Mouse (Mus musculus) intestine, embryonic 14.5 days (tissue): ENCODE measurements at regions not wholly inside any gene's neighbourhood (a gene's known extent, or its start where the extent isn't known, plus 50 kb on each side); places are given as distances from the start of the nearest gene placed in this dataset.
"Not testable (repeated sequence)": the region's sequence is repeated elsewhere in the genome, so short reads cannot be mapped to it uniquely, and the experiment has no call there.

Experiments
- ATAC-seq: fragments of 200-750 bp; cut with Nextera tagmentation; replicated peaks from 2 replicates; pipeline ENCODE4 v1.8.0; 2017; ENCODE audit warnings: low read depth, moderate number of reproducible peaks, moderate TSS enrichment, moderate library complexity; ENCODE audit not compliant: low FRiP score, low TSS enrichment
- DNase-seq: peaks from one replicate; pipeline ENCODE4 v3.0.0-alpha.2; 2018; ENCODE audit warnings: low spot score
- H3K27ac ChIP-seq: fragments of 300-500 bp; sonication (generic); 2 replicates; pipeline ENCODE4 v1.5.1; 2014; ENCODE audit warnings: low read depth, mild to moderate bottlenecking, control low read depth
- H3K27me3 ChIP-seq: fragments of 300-500 bp; sonication (generic); replicated peaks from 2 replicates; pipeline ENCODE4 v1.6.1; 2014; ENCODE audit warnings: low read length, control low read depth; ENCODE audit not compliant: control insufficient read depth, insufficient read depth
- H3K36me3 ChIP-seq: fragments of 300-500 bp; sonication (generic); 2 replicates; pipeline ENCODE4 v1.6.1; 2014; ENCODE audit warnings: low read length, control low read depth; ENCODE audit not compliant: control insufficient read depth, insufficient read depth
- H3K4me1 ChIP-seq: fragments of 300-500 bp; sonication (generic); replicated peaks from 2 replicates; pipeline ENCODE4 v1.6.1; 2014; ENCODE audit warnings: low read length, control low read depth, mixed read lengths; ENCODE audit not compliant: control insufficient read depth, insufficient read depth
- H3K4me2 ChIP-seq: fragments of 300-500 bp; sonication (generic); 2 replicates; pipeline ENCODE4 v1.6.1; 2014; ENCODE audit warnings: low read length
- H3K4me3 ChIP-seq: fragments of 300-500 bp; sonication (generic); 2 replicates; pipeline ENCODE4 v1.5.1; 2014; ENCODE audit warnings: low read depth, low read length, control low read depth, mixed read lengths
- H3K9ac ChIP-seq: fragments of 300-500 bp; sonication (generic); 2 replicates; pipeline ENCODE4 v1.6.1; 2014; ENCODE audit warnings: mild to moderate bottlenecking, low read length
- H3K9me3 ChIP-seq: fragments of 300-500 bp; sonication (generic); 2 replicates; pipeline ENCODE4 v1.6.1; 2016; ENCODE audit warnings: low read length, control low read depth; ENCODE audit not compliant: control insufficient read depth
- WGBS: fragments of 180-500 bp; shearing (Covaris S2); extraction: QIAGEN DNeasy Blood & Tissue Kit; methylation state at CpG from one replicate; pipeline ENCODE4 v1.1.7; 2014; 5-methylcytosine and 5-hydroxymethylcytosine counted together

DNA sequence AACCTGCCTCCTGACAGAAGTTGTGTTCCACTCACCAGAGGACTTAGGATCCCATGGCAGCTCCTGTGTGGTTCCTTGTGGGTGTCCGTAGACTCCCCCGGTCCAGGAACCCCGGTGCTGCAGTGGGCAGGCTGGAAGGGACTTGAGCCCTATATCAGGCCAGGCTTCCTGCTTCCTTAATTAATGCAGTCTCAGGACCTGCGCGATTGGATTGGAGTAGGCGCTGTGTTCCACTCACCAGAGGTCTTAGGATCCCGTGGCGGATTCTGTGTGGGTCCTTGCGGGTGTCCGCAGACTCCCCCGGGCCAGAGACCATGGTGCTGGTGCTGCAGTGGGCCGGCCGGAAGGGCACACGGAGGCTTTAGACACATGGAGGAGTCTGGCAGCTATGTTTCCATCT lies 288.7 kb downstream of the Fut8 start:
- H3K27me3 ChIP-seq, H3K36me3 ChIP-seq, H3K27ac ChIP-seq, H3K4me2 ChIP-seq, DNase-seq, H3K9me3 ChIP-seq, H3K9ac ChIP-seq, H3K4me1 ChIP-seq, ATAC-seq, H3K4me3 ChIP-seq: not testable (repeated sequence)
- WGBS = 93% methylated on average over 14 of the region's 14 CpGs

DNA sequence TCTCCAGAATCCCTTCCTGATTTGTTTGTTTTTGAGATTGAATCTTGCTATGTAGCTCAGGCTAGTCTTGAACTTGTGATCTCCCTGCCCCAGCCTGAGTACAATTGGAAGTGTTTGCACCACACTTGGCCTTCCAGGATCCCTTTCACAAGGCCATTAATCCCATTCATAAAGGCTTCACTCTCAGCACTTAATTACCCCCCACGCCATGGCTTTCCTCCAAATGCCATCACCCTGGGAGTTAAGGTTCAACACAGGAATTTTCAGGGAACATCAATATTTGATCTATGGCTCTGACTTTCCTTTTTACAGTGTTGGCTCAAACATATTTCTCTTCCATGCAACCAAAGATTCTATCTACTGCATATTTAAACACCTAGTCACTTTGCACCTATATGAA lies 289.6 kb downstream of the Fut8 start:
- DNase-seq (no peak), ATAC-seq (no peak)
- WGBS = 69% methylated on average over 1 of the region's 1 CpGs
- no peak overlapping the region for H3K4me2 ChIP-seq
- H3K4me1 ChIP-seq = no peaks in the 10 kb centered on the region
- H3K36me3 ChIP-seq = no peaks in the 10 kb centered on the region
- H3K27ac ChIP-seq = no peak overlapping the region
- no peaks in the 10 kb centered on the region for H3K27me3 ChIP-seq
- no peak overlapping the region for H3K4me3 ChIP-seq
- H3K9ac ChIP-seq = no peak overlapping the region
- no peaks in the 10 kb centered on the region for H3K9me3 ChIP-seq

DNA sequence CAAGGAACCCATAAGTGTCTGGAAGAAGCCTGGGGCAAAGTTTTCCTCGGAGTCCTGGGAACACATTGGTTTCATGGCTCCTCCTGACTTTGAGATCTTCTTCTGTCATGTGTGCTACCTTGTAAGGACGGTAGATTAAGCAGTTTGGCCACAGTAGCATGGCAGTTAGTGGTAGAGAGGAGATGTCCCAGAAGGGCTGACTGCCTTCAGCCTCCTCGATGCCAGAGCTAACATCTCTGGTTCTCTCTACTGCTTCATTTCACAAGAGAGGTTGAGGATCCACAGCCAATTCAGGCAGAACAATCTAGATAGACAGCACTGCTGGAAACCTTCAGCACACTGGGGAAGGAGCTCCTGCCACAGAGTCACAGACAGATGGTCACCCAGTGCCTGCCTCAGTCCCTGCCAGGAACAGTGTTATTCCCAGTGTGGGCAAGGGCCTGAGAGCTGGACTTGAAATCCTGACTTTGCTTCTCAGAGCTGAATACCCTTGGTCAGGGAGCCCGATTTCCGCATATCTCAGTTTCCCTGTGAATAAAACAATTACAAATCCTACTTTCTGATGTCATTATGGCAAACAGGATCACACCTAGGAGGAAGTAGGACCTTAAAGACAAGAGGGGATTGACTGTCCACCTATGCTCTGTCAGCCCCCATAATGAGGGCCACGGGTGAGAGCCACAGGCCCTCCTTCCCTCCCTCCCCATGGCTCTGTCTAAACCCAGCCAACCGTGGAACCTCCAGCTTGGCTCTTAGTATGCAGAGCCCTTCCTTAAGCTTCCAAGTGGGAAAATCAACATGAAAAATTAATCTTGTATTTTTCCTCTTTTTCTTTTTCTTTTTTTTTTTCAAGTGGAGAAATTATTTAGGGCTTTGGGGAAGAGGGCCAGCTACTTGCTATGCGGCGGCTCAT lies 290.3 kb downstream of the Fut8 start:
- Histone ChIP-seq H3K4me3 (no peak overlapping the region), H3K9me3 (no peaks in the 10 kb centered on the region), H3K9ac (no peak overlapping the region), H3K4me1 (no peaks in the 10 kb centered on the region), H3K4me2 (no peak overlapping the region), H3K27me3 (no peaks in the 10 kb centered on the region), H3K36me3 (no peaks in the 10 kb centered on the region), H3K27ac (no peak overlapping the region)
- ATAC-seq = no peak
- 87% methylated on average over 9 of the region's 9 CpGs for WGBS
- DNase-seq = no peak

DNA sequence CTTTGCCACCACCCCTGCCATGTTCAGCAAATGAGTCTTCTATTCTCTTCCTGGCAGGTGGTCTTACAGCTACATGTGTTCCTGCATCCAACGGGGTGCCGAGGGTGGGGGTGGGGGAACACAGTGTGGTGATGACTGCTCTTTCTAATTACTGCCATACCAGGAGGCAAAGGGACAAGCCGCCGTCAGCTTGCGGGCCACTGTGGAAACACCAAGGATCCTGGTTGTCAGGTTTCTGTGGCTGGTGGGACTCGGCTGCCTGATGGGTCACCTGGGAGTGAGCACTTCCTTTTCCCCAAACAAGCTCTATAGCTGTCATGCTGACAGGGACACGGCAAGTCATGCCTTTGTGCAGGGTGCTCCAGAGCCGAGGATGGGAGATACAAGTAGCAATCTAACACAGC lies 290.9 kb downstream of the Fut8 start:
- Histone ChIP-seq H3K27ac (no peak overlapping the region), H3K4me1 (no peaks in the 10 kb centered on the region), H3K9ac (no peak overlapping the region), H3K36me3 (no peaks in the 10 kb centered on the region), H3K27me3 (no peaks in the 10 kb centered on the region), H3K4me2 (no peak overlapping the region), H3K4me3 (no peak overlapping the region), H3K9me3 (no peaks in the 10 kb centered on the region)
- DNase-seq (no peak), ATAC-seq (no peak)
- 86% methylated on average over 8 of the region's 8 CpGs for WGBS

DNA sequence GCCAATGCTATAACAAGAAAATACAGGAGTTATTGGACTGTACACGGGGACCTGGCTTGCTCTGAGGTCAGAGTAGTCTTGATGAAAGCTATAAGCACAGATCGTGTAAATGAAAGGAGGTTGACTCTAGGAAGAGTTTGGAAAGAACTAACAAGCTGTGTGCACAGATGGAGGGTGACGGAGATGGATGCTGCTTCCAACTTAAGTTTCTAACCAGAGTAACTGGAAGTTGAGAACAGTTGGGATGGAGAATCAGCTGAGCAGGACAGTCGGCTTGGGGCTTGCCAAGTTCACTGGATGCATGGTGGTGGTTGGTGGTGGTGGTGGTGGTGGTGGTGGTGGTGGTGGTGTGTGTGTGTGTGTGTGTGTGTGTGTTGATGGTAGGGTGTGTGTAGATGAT lies 291.5 kb downstream of the Fut8 start:
- H3K4me1 ChIP-seq = no peaks in the 10 kb centered on the region
- ATAC-seq (no peak), DNase-seq (no peak)
- no peaks in the 10 kb centered on the region for H3K9me3 ChIP-seq
- 90% methylated on average over 4 of the region's 4 CpGs for WGBS
- H3K4me3 ChIP-seq = no peak overlapping the region
- H3K27me3 ChIP-seq = no peaks in the 10 kb centered on the region
- H3K36me3 ChIP-seq = no peaks in the 10 kb centered on the region
- no peak overlapping the region for H3K4me2 ChIP-seq
- H3K9ac ChIP-seq = no peak overlapping the region
- H3K27ac ChIP-seq = no peak overlapping the region

DNA sequence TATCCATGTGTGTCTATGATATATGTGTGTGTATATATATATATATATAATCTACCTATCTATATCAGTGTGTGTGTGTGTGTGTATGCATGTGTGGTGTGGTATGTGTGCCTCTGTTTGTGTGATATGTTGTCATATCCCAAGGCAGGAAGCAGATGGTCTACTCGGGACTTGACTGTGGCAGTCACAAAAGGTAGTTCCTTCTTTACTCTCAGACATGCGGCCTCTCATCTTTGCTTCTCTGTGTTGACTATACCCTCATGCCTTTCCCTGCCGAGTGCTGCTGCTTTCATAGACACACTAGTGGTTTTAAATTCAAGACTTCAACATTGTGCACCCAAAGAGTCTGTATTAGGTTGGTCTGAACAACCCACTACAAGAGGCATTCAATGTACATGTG lies 292.0 kb downstream of the Fut8 start:
- ATAC-seq (no peak), DNase-seq (no peak)
- H3K4me3 ChIP-seq = no peak overlapping the region
- H3K9ac ChIP-seq = no peak overlapping the region
- WGBS = 86% methylated on average over 3 of the region's 3 CpGs
- no peaks in the 10 kb centered on the region for H3K27me3 ChIP-seq
- no peaks in the 10 kb centered on the region for H3K9me3 ChIP-seq
- no peak overlapping the region for H3K4me2 ChIP-seq
- no peak overlapping the region for H3K27ac ChIP-seq
- H3K36me3 ChIP-seq = no peaks in the 10 kb centered on the region
- no peaks in the 10 kb centered on the region for H3K4me1 ChIP-seq

DNA sequence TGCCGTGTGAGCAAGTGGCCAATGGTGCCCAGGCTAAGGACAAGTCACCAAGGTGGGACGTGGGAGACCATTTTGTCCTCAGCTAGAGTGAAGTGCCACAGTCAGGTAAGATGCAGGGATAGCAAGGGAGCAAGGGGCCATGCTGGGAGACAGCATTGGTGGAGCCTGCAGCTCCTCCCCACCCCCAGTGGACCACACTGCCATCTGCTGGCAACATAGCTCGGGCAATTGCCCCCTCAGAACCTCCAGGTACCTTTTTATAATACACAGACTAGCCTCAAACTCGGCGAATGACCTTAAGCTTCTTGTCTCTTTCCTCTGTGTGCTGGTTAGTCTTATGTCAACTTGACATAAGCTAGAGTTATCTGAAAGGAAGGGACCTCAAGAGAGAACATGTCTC lies 293.4 kb downstream of the Fut8 start:
- H3K4me2 ChIP-seq = no peak overlapping the region
- H3K36me3 ChIP-seq = no peaks in the 10 kb centered on the region
- no peak for ATAC-seq
- no peaks in the 10 kb centered on the region for H3K4me1 ChIP-seq
- H3K27ac ChIP-seq = no peak overlapping the region
- 82% methylated on average over 5 of the region's 5 CpGs for WGBS
- H3K27me3 ChIP-seq = no peaks in the 10 kb centered on the region
- no peak overlapping the region for H3K9ac ChIP-seq
- DNase-seq = no peak
- no peaks in the 10 kb centered on the region for H3K9me3 ChIP-seq
- H3K4me3 ChIP-seq = no peak overlapping the region

DNA sequence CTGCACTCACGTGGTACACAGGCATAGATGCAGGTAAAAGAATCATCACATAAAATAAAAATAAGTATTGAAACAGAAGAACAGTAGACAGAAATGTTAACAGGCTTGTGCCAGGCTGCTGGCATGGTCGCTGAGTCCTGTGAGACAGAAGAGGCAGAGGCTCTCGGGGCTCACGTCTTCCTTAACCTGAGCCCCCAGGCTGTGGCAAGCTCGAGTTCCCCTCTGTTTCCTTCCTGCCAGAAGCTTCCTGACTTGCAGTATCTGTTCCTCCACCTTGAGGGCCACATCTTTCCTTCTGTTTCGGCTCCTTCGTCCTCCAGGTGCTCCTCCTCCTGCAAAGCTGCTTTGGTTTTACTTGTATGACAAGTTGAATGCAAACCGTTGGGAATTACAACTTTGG lies 294.6 kb downstream of the Fut8 start:
- ATAC-seq (no peak), DNase-seq (no peak)
- no peak overlapping the region for H3K4me3 ChIP-seq
- WGBS = 83% methylated on average over 8 of the region's 8 CpGs
- no peaks in the 10 kb centered on the region for H3K27me3 ChIP-seq
- no peaks in the 10 kb centered on the region for H3K4me1 ChIP-seq
- H3K9ac ChIP-seq = no peak overlapping the region
- no peaks in the 10 kb centered on the region for H3K36me3 ChIP-seq
- no peak overlapping the region for H3K27ac ChIP-seq
- H3K9me3 ChIP-seq = no peaks in the 10 kb centered on the region
- no peak overlapping the region for H3K4me2 ChIP-seq

DNA sequence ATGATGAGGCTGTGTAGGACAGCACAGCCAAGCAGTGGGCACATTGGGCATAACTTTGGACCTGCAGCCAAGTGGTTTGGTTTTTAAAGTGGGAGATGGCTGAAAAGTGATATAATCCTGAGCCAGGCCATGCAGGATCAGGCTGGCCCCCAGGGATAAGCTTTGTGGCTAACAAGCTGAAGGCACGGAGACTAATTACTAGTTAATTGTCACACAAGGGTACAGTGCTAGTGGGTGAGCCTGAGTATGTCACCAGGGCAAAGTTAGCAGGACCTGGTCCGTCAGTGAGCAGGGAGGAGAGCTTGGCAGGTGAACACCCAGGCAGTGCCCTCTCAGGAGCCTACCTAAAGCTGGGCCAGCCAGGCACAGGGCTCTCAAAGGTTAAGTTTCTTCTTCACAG lies 295.7 kb downstream of the Fut8 start:
- ATAC-seq (no peak), DNase-seq (no peak)
- Histone ChIP-seq H3K9ac (no peak overlapping the region), H3K36me3 (no peaks in the 10 kb centered on the region), H3K4me3 (no peak overlapping the region), H3K9me3 (no peaks in the 10 kb centered on the region), H3K4me2 (no peak overlapping the region), H3K27me3 (no peaks in the 10 kb centered on the region), H3K4me1 (no peaks in the 10 kb centered on the region), H3K27ac (no peak overlapping the region)
- WGBS = 76% methylated on average over 2 of the region's 2 CpGs
